Comparison of ENCODE assay signal across 8 mouse cellular contexts in genomic region chr15:103322396-103322795, GRCm38 (mm10). TPM values are rescaled to one million over a fixed set of nuclear protein-coding genes. Genes with fewer than 3 reads are reported as not detected.
DNase-seq lines count a peak whose midpoint lies in the region; ATAC-seq and TF ChIP-seq lines count a peak whose summit lies in the region.

No protein-coding gene starts in this region.

- peak overlapping the region; percentile 79 for H3K27ac ChIP-seq in layer of hippocampus, adult 2 months
- no peak overlapping the region for H3K27ac ChIP-seq in embryonic fibroblast, embryonic 13.5 days (ENCODE audit: insufficient read depth, low read length)
- H3K27ac ChIP-seq in intestine, embryonic 16.5 days (ENCODE audit: low read length), result no peak overlapping the region
- H3K27ac ChIP-seq in neural tube, embryonic 12.5 days, result no peak overlapping the region

- no peak for ATAC-seq in intestine, embryonic 16.5 days
- no peak for ATAC-seq in neural tube, embryonic 12.5 days (ENCODE audit: low FRiP score, low read depth)

- TF ChIP-seq CTCF in layer of hippocampus, adult 2 months (conservative IDR thresholded peaks at IDR 0.05), result no peak
- TF ChIP-seq CTCF in embryonic fibroblast, embryonic 13.5 days (IDR thresholded peaks at IDR 0.05; ENCODE audit: borderline replicate concordance, insufficient read depth, low read length), result no peak

- TF ChIP-seq POLR2A in embryonic fibroblast, embryonic 13.5 days (IDR thresholded peaks at IDR 0.05; ENCODE audit: low read depth, low read length), result no peak

- peak overlapping the region; percentile 63 for H3K4me3 ChIP-seq in layer of hippocampus, adult 2 months
- peak overlapping the region; percentile 72 for H3K4me3 ChIP-seq in embryonic fibroblast, embryonic 13.5 days (ENCODE audit: insufficient read depth, low read length)
- peak overlapping the region; percentile 69 for H3K4me3 ChIP-seq in intestine, embryonic 16.5 days (ENCODE audit: low read length)
- peak overlapping the region; percentile 86 for H3K4me3 ChIP-seq in neural tube, embryonic 12.5 days

- no peak for DNase-seq in layer of hippocampus, adult 2 months (ENCODE audit: low spot score in 2 of 2)
- no peak for DNase-seq in layer of hippocampus, adult 9-11 months
- DNase-seq in gastrocnemius, adult 8-10 months (ENCODE audit: low spot score in 2 of 2), result no peak
- no peak for DNase-seq in urinary bladder, adult 18-20 months (ENCODE audit: low spot score in 2 of 2)
- no peak for DNase-seq in embryo, embryonic 10 days (ENCODE audit: low spot score)

- peak overlapping the region; percentile 85 for H3K4me2 ChIP-seq in intestine, embryonic 16.5 days (ENCODE audit: low read depth, low read length)
- peak overlapping the region; percentile 87 for H3K4me2 ChIP-seq in neural tube, embryonic 12.5 days (replicated peaks)

- no peaks in the 10 kb centered on the region for H3K36me3 ChIP-seq in intestine, embryonic 16.5 days (ENCODE audit: control insufficient read depth, insufficient read depth, low read length)
- peaks cover 21% of the 10 kb centered on the region for H3K36me3 ChIP-seq in neural tube, embryonic 12.5 days

- H3K9ac ChIP-seq in intestine, embryonic 16.5 days (ENCODE audit: low read depth, low read length), result peak overlapping the region; percentile 78
- H3K9ac ChIP-seq in neural tube, embryonic 12.5 days, result peak overlapping the region; percentile 86

- peaks cover 12% of the 10 kb centered on the region; the same call in 1 of the 2 replicates for H3K4me1 ChIP-seq in embryonic fibroblast, embryonic 13.5 days (ENCODE audit: control insufficient read depth, insufficient read depth, low read length)
- peaks cover 21% of the 10 kb centered on the region for H3K4me1 ChIP-seq in intestine, embryonic 16.5 days (ENCODE audit: control insufficient read depth, insufficient read depth, low read length)
- peaks cover 33% of the 10 kb centered on the region for H3K4me1 ChIP-seq in neural tube, embryonic 12.5 days

- WGBS in intestine, embryonic 16.5 days, result 42% methylated on average over 4 of the region's 4 CpGs
- 47% methylated on average over 4 of the region's 4 CpGs for WGBS in neural tube, embryonic 12.5 days

- no peaks in the 10 kb centered on the region for H3K9me3 ChIP-seq in intestine, embryonic 16.5 days (ENCODE audit: control insufficient read depth, low read length)
- no peaks in the 10 kb centered on the region for H3K9me3 ChIP-seq in neural tube, embryonic 12.5 days

- H3K27me3 ChIP-seq in intestine, embryonic 16.5 days (replicated peaks; ENCODE audit: control insufficient read depth, insufficient read depth, low read length), result no peaks in the 10 kb centered on the region
- H3K27me3 ChIP-seq in neural tube, embryonic 12.5 days (replicated peaks), result no peaks in the 10 kb centered on the region

RNA-seq across cellular contexts. Expression of gene Gpr84, which starts 12.0 kb away (rescaled TPM):
- total RNA-seq in layer of hippocampus, adult 2 months (2021), result under 1 TPM; 0.61 to 0.81 TPM
- polyA plus RNA-seq in embryonic fibroblast, embryonic 13.5 days (2011; ENCODE audit: insufficient read length, low read depth, missing spikeins), result 0.40 TPM in 1 of 2 replicates, not detected in the other
- polyA plus RNA-seq in intestine, embryonic 16.5 days (2015; fragmentation: Nextera tagmentation; extraction: Ambion mirVana), result 0.09 and 0.20 TPM in 2 replicates
- 0.25 and 0.29 TPM in 2 replicates for polyA plus RNA-seq in neural tube, embryonic 12.5 days (2016; fragmentation: Nextera tagmentation; extraction: Ambion mirVana)
- not detected for total RNA-seq in gastrocnemius, adult 8-10 months (2022)

RNA-seq across cellular contexts. Expression of gene Zfp385a, which starts 17.5 kb away (rescaled TPM):
- 10 to 100 TPM; 40.8 to 42.2 TPM for total RNA-seq in layer of hippocampus, adult 2 months (2021)
- 25.0 and 27.6 TPM in 2 replicates for polyA plus RNA-seq in embryonic fibroblast, embryonic 13.5 days (2011; ENCODE audit: insufficient read length, low read depth, missing spikeins)
- 3.6 and 4.1 TPM in 2 replicates for polyA plus RNA-seq in intestine, embryonic 16.5 days (2015; fragmentation: Nextera tagmentation; extraction: Ambion mirVana)
- polyA plus RNA-seq in neural tube, embryonic 12.5 days (2016; fragmentation: Nextera tagmentation; extraction: Ambion mirVana), result 20.2 and 20.9 TPM in 2 replicates
- total RNA-seq in gastrocnemius, adult 8-10 months (2022), result 1 to 10 TPM; 5.7 to 6.4 (median 5.9) TPM

RNA-seq across cellular contexts. Expression of gene Itga5, which starts 44.2 kb away (rescaled TPM):
- total RNA-seq in layer of hippocampus, adult 2 months (2021), result 1 to 10 TPM; 1.2 to 2.1 TPM
- polyA plus RNA-seq in embryonic fibroblast, embryonic 13.5 days (2011; ENCODE audit: insufficient read length, low read depth, missing spikeins), result 161 and 346 TPM in 2 replicates
- 40.3 and 43.0 TPM in 2 replicates for polyA plus RNA-seq in intestine, embryonic 16.5 days (2015; fragmentation: Nextera tagmentation; extraction: Ambion mirVana)
- polyA plus RNA-seq in neural tube, embryonic 12.5 days (2016; fragmentation: Nextera tagmentation; extraction: Ambion mirVana), result 19.1 and 19.9 TPM in 2 replicates
- 1 to 10 TPM; 4.0 to 4.9 (median 4.5) TPM for total RNA-seq in gastrocnemius, adult 8-10 months (2022)

RNA-seq across cellular contexts. Expression of gene Copz1, which starts 49.9 kb away (rescaled TPM):
- 10 to 100 TPM; 91.0 to 96.2 TPM for total RNA-seq in layer of hippocampus, adult 2 months (2021)
- 141 and 143 TPM in 2 replicates for polyA plus RNA-seq in embryonic fibroblast, embryonic 13.5 days (2011; ENCODE audit: insufficient read length, low read depth, missing spikeins)
- 297 and 298 TPM in 2 replicates for polyA plus RNA-seq in intestine, embryonic 16.5 days (2015; fragmentation: Nextera tagmentation; extraction: Ambion mirVana)
- polyA plus RNA-seq in neural tube, embryonic 12.5 days (2016; fragmentation: Nextera tagmentation; extraction: Ambion mirVana), result 231 and 243 TPM in 2 replicates
- 10 to 100 TPM; 34.7 to 39.4 (median 35.6) TPM for total RNA-seq in gastrocnemius, adult 8-10 months (2022)
